Mouse (Mus musculus): ENCODE measurements around the gene Tnrc6c. TPM values are rescaled to one million over a fixed set of nuclear protein-coding genes. Genes with fewer than 3 reads are reported as not detected.

Gene Tnrc6c
- polyA plus RNA-seq, 1 experiment from 2014 or later, result 18.8 TPM

GRCm38 (mm10) chr11:117792281-117792888 is 138.3 kb downstream of the Tnrc6c start:
- Histone ChIP-seq H3K9ac (ENCODE audit: low read length) (peak overlapping the region; percentile 27; the same call in 1 of the 2 replicates), H3K27me3 (ENCODE audit: control insufficient read depth, insufficient read depth, low read length) (0 out of 2 replicates have a peak, but pooled peaks cover 5% of the 10 kb centered on the region), H3K4me3 (ENCODE audit: low read depth, low read length) (no peak overlapping the region), H3K27ac (ENCODE audit: low read depth, low read length) (no peak overlapping the region), H3K4me2 (ENCODE audit: low read depth, low read length, severe bottlenecking) (peak overlapping the region; percentile 3; the same call in 1 of the 2 replicates), H3K9me3 (ENCODE audit: control insufficient read depth, low read length) (no peaks in the 10 kb centered on the region), H3K4me1 (replicated peaks; ENCODE audit: control insufficient read depth, insufficient read depth, low read length) (no peaks in the 10 kb centered on the region), H3K36me3 (ENCODE audit: control insufficient read depth, insufficient read depth, low read length) (no peaks in the 10 kb centered on the region)
- DNase-seq (ENCODE audit: low spot score) (peak; percentile 67), ATAC-seq (replicated peaks; ENCODE audit: low FRiP score) (0 out of 2 replicates have a peak, but pooled peaks have one; percentile 27)
- 6% methylated on average over 22 of the region's 22 CpGs for WGBS

GRCm38 (mm10) chr11:117794035-117794551 is 140.0 kb downstream of the Tnrc6c start:
- H3K4me2 ChIP-seq (ENCODE audit: low read depth, low read length, severe bottlenecking), result no peak overlapping the region
- H3K9ac ChIP-seq (ENCODE audit: low read length), result no peak overlapping the region
- ATAC-seq (replicated peaks; ENCODE audit: low FRiP score) (no peak), DNase-seq (ENCODE audit: low spot score) (no peak)
- H3K36me3 ChIP-seq (ENCODE audit: control insufficient read depth, insufficient read depth, low read length), result no peaks in the 10 kb centered on the region
- H3K27me3 ChIP-seq (ENCODE audit: control insufficient read depth, insufficient read depth, low read length), result 0 out of 2 replicates have a peak, but pooled peaks cover 5% of the 10 kb centered on the region
- 70% methylated on average over 4 of the region's 4 CpGs for WGBS
- no peak overlapping the region for H3K27ac ChIP-seq (ENCODE audit: low read depth, low read length)
- no peaks in the 10 kb centered on the region for H3K9me3 ChIP-seq (ENCODE audit: control insufficient read depth, low read length)
- no peak overlapping the region for H3K4me3 ChIP-seq (ENCODE audit: low read depth, low read length)
- H3K4me1 ChIP-seq (replicated peaks; ENCODE audit: control insufficient read depth, insufficient read depth, low read length), result no peaks in the 10 kb centered on the region

- H3K27me3 ChIP-seq (ENCODE audit: control insufficient read depth, insufficient read depth, low read length), result 0 out of 2 replicates have a peak, but pooled peaks cover 2% of the 10 kb centered on the region
- no peaks in the 10 kb centered on the region for H3K36me3 ChIP-seq (ENCODE audit: control insufficient read depth, insufficient read depth, low read length)
- ATAC-seq (replicated peaks; ENCODE audit: low FRiP score) (no peak), DNase-seq (ENCODE audit: low spot score) (no peak)
- H3K4me3 ChIP-seq (ENCODE audit: low read depth, low read length), result no peak overlapping the region
- no peaks in the 10 kb centered on the region for H3K9me3 ChIP-seq (ENCODE audit: control insufficient read depth, low read length)
- no peaks in the 10 kb centered on the region for H3K4me1 ChIP-seq (replicated peaks; ENCODE audit: control insufficient read depth, insufficient read depth, low read length)
- H3K9ac ChIP-seq (ENCODE audit: low read length), result no peak overlapping the region
- H3K4me2 ChIP-seq (ENCODE audit: low read depth, low read length, severe bottlenecking), result no peak overlapping the region
- WGBS, result 50% methylated on average over 5 of the region's 5 CpGs
- H3K27ac ChIP-seq (ENCODE audit: low read depth, low read length), result no peak overlapping the region
These were observed 142.9 kb downstream of the Tnrc6c start for GRCm38 (mm10) chr11:117796954-117797353.

GRCm38 (mm10) chr11:117797511-117798159 is 143.5 kb downstream of the Tnrc6c start, which contains the start of gene 6030468B19Rik:
Gene 6030468B19Rik, plus strand, starts transcription at chr11:117797660.
- H3K4me1 ChIP-seq (replicated peaks; ENCODE audit: control insufficient read depth, insufficient read depth, low read length), result no peaks in the 10 kb centered on the region
- no peaks in the 10 kb centered on the region for H3K9me3 ChIP-seq (ENCODE audit: control insufficient read depth, low read length)
- H3K4me3 ChIP-seq (ENCODE audit: low read depth, low read length), result no peak within 1 kb of the TSS
- H3K36me3 ChIP-seq (ENCODE audit: control insufficient read depth, insufficient read depth, low read length), result no peaks in the 10 kb centered on the region
- no peak for DNase-seq (ENCODE audit: low spot score)
- WGBS, result 57% methylated on average over 9 of the region's 9 CpGs
- no peak within 1 kb of the TSS for H3K9ac ChIP-seq (ENCODE audit: low read length)
- 0 out of 2 replicates have a peak, but pooled peaks cover 1% of the 10 kb centered on the region for H3K27me3 ChIP-seq (ENCODE audit: control insufficient read depth, insufficient read depth, low read length)
- ATAC-seq (replicated peaks; ENCODE audit: low FRiP score), result no peak
- H3K4me2 ChIP-seq (ENCODE audit: low read depth, low read length, severe bottlenecking), result no peak within 1 kb of the TSS
- H3K27ac ChIP-seq (ENCODE audit: low read depth, low read length), result no peak within 1 kb of the TSS

- Histone ChIP-seq H3K4me3 (ENCODE audit: low read depth, low read length) (no peak overlapping the region), H3K36me3 (ENCODE audit: control insufficient read depth, insufficient read depth, low read length) (no peaks in the 10 kb centered on the region), H3K4me1 (replicated peaks; ENCODE audit: control insufficient read depth, insufficient read depth, low read length) (no peaks in the 10 kb centered on the region), H3K27ac (ENCODE audit: low read depth, low read length) (no peak overlapping the region), H3K27me3 (ENCODE audit: control insufficient read depth, insufficient read depth, low read length) (no peaks in the 10 kb centered on the region), H3K9ac (ENCODE audit: low read length) (no peak overlapping the region), H3K4me2 (ENCODE audit: low read depth, low read length, severe bottlenecking) (no peak overlapping the region), H3K9me3 (ENCODE audit: control insufficient read depth, low read length) (no peaks in the 10 kb centered on the region)
- ATAC-seq (replicated peaks; ENCODE audit: low FRiP score) (no peak), DNase-seq (ENCODE audit: low spot score) (no peak)
- WGBS, result 67% methylated on average over 2 of the region's 2 CpGs
These were observed 144.1 kb downstream of the Tnrc6c start for GRCm38 (mm10) chr11:117798160-117798541.

GRCm38 (mm10) chr11:117799174-117799573 is 145.1 kb downstream of the Tnrc6c start:
- H3K4me3 ChIP-seq (ENCODE audit: low read depth, low read length), result no peak overlapping the region
- no peak overlapping the region for H3K4me2 ChIP-seq (ENCODE audit: low read depth, low read length, severe bottlenecking)
- no peaks in the 10 kb centered on the region for H3K27me3 ChIP-seq (ENCODE audit: control insufficient read depth, insufficient read depth, low read length)
- H3K4me1 ChIP-seq (replicated peaks; ENCODE audit: control insufficient read depth, insufficient read depth, low read length), result no peaks in the 10 kb centered on the region
- no peak overlapping the region for H3K27ac ChIP-seq (ENCODE audit: low read depth, low read length)
- no peak for ATAC-seq (replicated peaks; ENCODE audit: low FRiP score)
- H3K9ac ChIP-seq (ENCODE audit: low read length), result no peak overlapping the region
- WGBS, result 74% methylated on average over 5 of the region's 5 CpGs
- DNase-seq (ENCODE audit: low spot score), result no peak
- H3K9me3 ChIP-seq (ENCODE audit: control insufficient read depth, low read length), result no peaks in the 10 kb centered on the region
- no peaks in the 10 kb centered on the region for H3K36me3 ChIP-seq (ENCODE audit: control insufficient read depth, insufficient read depth, low read length)

GRCm38 (mm10) chr11:117800038-117800437 is 145.9 kb downstream of the Tnrc6c start:
- no peak overlapping the region for H3K9ac ChIP-seq (ENCODE audit: low read length)
- no peak for ATAC-seq (replicated peaks; ENCODE audit: low FRiP score)
- H3K4me2 ChIP-seq (ENCODE audit: low read depth, low read length, severe bottlenecking), result no peak overlapping the region
- DNase-seq (ENCODE audit: low spot score), result no peak
- H3K4me1 ChIP-seq (replicated peaks; ENCODE audit: control insufficient read depth, insufficient read depth, low read length), result no peaks in the 10 kb centered on the region
- no peaks in the 10 kb centered on the region for H3K36me3 ChIP-seq (ENCODE audit: control insufficient read depth, insufficient read depth, low read length)
- H3K9me3 ChIP-seq (ENCODE audit: control insufficient read depth, low read length), result no peaks in the 10 kb centered on the region
- H3K27me3 ChIP-seq (ENCODE audit: control insufficient read depth, insufficient read depth, low read length), result no peaks in the 10 kb centered on the region
- no peak overlapping the region for H3K27ac ChIP-seq (ENCODE audit: low read depth, low read length)
- 88% methylated on average over 7 of the region's 7 CpGs for WGBS
- H3K4me3 ChIP-seq (ENCODE audit: low read depth, low read length), result no peak overlapping the region

GRCm38 (mm10) chr11:117801650-117802049 is 147.6 kb downstream of the Tnrc6c start:
- WGBS, result 78% methylated on average over 7 of the region's 7 CpGs
- Histone ChIP-seq H3K36me3 (ENCODE audit: control insufficient read depth, insufficient read depth, low read length) (no peaks in the 10 kb centered on the region), H3K9ac (ENCODE audit: low read length) (no peak overlapping the region), H3K9me3 (ENCODE audit: control insufficient read depth, low read length) (no peaks in the 10 kb centered on the region), H3K27me3 (ENCODE audit: control insufficient read depth, insufficient read depth, low read length) (no peaks in the 10 kb centered on the region), H3K4me1 (replicated peaks; ENCODE audit: control insufficient read depth, insufficient read depth, low read length) (no peaks in the 10 kb centered on the region), H3K4me3 (ENCODE audit: low read depth, low read length) (no peak overlapping the region), H3K27ac (ENCODE audit: low read depth, low read length) (no peak overlapping the region), H3K4me2 (ENCODE audit: low read depth, low read length, severe bottlenecking) (no peak overlapping the region)
- no peak for DNase-seq (ENCODE audit: low spot score)
- ATAC-seq (replicated peaks; ENCODE audit: low FRiP score), result no peak

Data from forebrain, embryonic 11.5 days (tissue).